Mouse (Mus musculus) MEL (cell line): ENCODE measurements around the gene Mtfmt. TPM values are rescaled to one million over a fixed set of nuclear protein-coding genes. Genes with fewer than 3 reads are reported as not detected.

ENCODE experiments used
- DNase-seq: peaks from one replicate; pipeline ENCODE4 v3.0.0; 2011; ENCODE audit warnings: low read depth, low spot score
- H3K27ac ChIP-seq: 2 replicates; pipeline ENCODE4 v1.5.1; 2012; ENCODE audit warnings: low read depth, mild to moderate bottlenecking, control low read depth, low read length, moderate library complexity; ENCODE audit not compliant: control insufficient read depth
- H3K27me3 ChIP-seq, 2 experiments: fragments of 150-350 bp in 1 of 2; sonication (generic) in 1 of 2; 2 replicates each; pipeline ENCODE4 v1.6.1; 2012; ENCODE audit warnings: low read length in 2 of 2, mild to moderate bottlenecking in 2 of 2, improper control_type of control experiment in 1 of 2, moderate library complexity in 1 of 2; ENCODE audit not compliant: insufficient read depth in 2 of 2, control insufficient read depth in 1 of 2
- H3K36me3 ChIP-seq, 2 experiments: 2 replicates each; pipeline ENCODE4 v1.6.1; 2012 to 2014; ENCODE audit warnings: low read length in 2 of 2, improper control_type of control experiment in 1 of 2, inconsistent platforms in 1 of 2, mild to moderate bottlenecking in 1 of 2; ENCODE audit not compliant: insufficient read depth in 2 of 2, control insufficient read depth in 1 of 2
- H3K4me1 ChIP-seq, 2 experiments: fragments of 150-350 bp in 1 of 2; sonication (generic) in 1 of 2; 2 replicates each; pipeline ENCODE4 v1.6.1; 2012; ENCODE audit warnings: low read length in 2 of 2, improper control_type of control experiment in 1 of 2, mild to moderate bottlenecking in 1 of 2; ENCODE audit not compliant: insufficient read depth in 2 of 2, control insufficient read depth in 1 of 2
- H3K4me3 ChIP-seq, 2 experiments: fragments of 150-350 bp in 1 of 2; sonication (generic) in 1 of 2; 2 replicates each; pipeline ENCODE4 v1.5.1; 2012; ENCODE audit warnings: low read depth in 2 of 2, low read length in 2 of 2, mild to moderate bottlenecking in 2 of 2, moderate library complexity in 2 of 2, control low read depth in 1 of 2, improper control_type of control experiment in 1 of 2; ENCODE audit not compliant: control insufficient read depth in 1 of 2, insufficient read depth in 1 of 2
- H3K79me2 ChIP-seq: 2 replicates; pipeline ENCODE4 v1.6.1; 2012; ENCODE audit warnings: mild to moderate bottlenecking, low read length, moderate library complexity; ENCODE audit not compliant: control insufficient read depth, poor library complexity, insufficient read depth
- H3K9ac ChIP-seq: 2 replicates; pipeline ENCODE4 v1.6.1; 2012; ENCODE audit warnings: low read depth, mild to moderate bottlenecking, control low read depth, low read length, moderate library complexity; ENCODE audit not compliant: control insufficient read depth, poor library complexity, severe bottlenecking
- H3K9me3 ChIP-seq: fragments of 150-350 bp; sonication (generic); replicated peaks from 2 replicates; pipeline ENCODE4 v1.6.1; 2012; ENCODE audit warnings: mild to moderate bottlenecking, low read length, improper control_type of control experiment, moderate library complexity; ENCODE audit not compliant: insufficient read depth
- CHD1 ChIP-seq: IDR thresholded peaks from 2 replicates; pipeline ENCODE4 v1.6.1; 2012; ENCODE audit warnings: low read depth, mild to moderate bottlenecking, inconsistent platforms, low read length, improper control_type of control experiment
- CTCF ChIP-seq, 3 experiments: IDR thresholded peaks in 2 of 3; conservative IDR thresholded peaks in 1 of 3; 2 replicates each; pipeline ENCODE4 v1.5.1; 2011 to 2012; ENCODE audit warnings: low read length in 3 of 3, low read depth in 2 of 3, mild to moderate bottlenecking in 2 of 3, improper control_type of control experiment in 1 of 3, inconsistent platforms in 1 of 3, mixed read lengths in 1 of 3, moderate library complexity in 1 of 3; ENCODE audit not compliant: control insufficient read depth in 1 of 3, insufficient read depth in 1 of 3, poor library complexity in 1 of 3, severe bottlenecking in 1 of 3
- ELF1 ChIP-seq: IDR thresholded peaks from 2 replicates; pipeline ENCODE4 v1.6.1; 2014; ENCODE audit warnings: low read depth, mild to moderate bottlenecking, inconsistent platforms, low read length, improper control_type of control experiment, moderate library complexity
- ETS1 ChIP-seq: IDR thresholded peaks from 2 replicates; pipeline ENCODE4 v1.6.1; 2012; ENCODE audit warnings: low read depth, mild to moderate bottlenecking, inconsistent platforms, low read length, improper control_type of control experiment, moderate library complexity
- MAFK ChIP-seq: IDR thresholded peaks from 2 replicates; pipeline ENCODE4 v1.6.1; 2011; ENCODE audit warnings: low read depth, mild to moderate bottlenecking, low read length, improper control_type of control experiment, borderline replicate concordance
- MAX ChIP-seq: IDR thresholded peaks from 2 replicates; pipeline ENCODE4 v1.6.1; 2011; ENCODE audit warnings: low read length, improper control_type of control experiment
- MEF2A ChIP-seq: IDR thresholded peaks from 2 replicates; pipeline ENCODE4 v1.6.1; 2014; ENCODE audit warnings: low read depth, mild to moderate bottlenecking, inconsistent platforms, low read length, improper control_type of control experiment; ENCODE audit not compliant: poor library complexity, insufficient replicate concordance, severe bottlenecking; ENCODE audit errors: extremely low read depth
- MXI1 ChIP-seq: IDR thresholded peaks from 2 replicates; pipeline ENCODE4 v1.6.1; 2011; ENCODE audit warnings: mild to moderate bottlenecking, low read depth, low read length, improper control_type of control experiment
- MYC ChIP-seq: IDR thresholded peaks from 2 replicates; pipeline ENCODE4 v1.6.1; 2011; ENCODE audit warnings: low read depth, mild to moderate bottlenecking, low read length, improper control_type of control experiment, moderate library complexity
- POLR2A ChIP-seq, 2 experiments: IDR thresholded peaks; 2 replicates each; pipeline ENCODE4 v1.6.1; 2011 to 2012; ENCODE audit warnings: low read length in 2 of 2, mild to moderate bottlenecking in 2 of 2, control low read depth in 1 of 2, improper control_type of control experiment in 1 of 2, low read depth in 1 of 2, moderate library complexity in 1 of 2; ENCODE audit not compliant: control insufficient read depth in 1 of 2, insufficient read depth in 1 of 2, poor library complexity in 1 of 2
- POLR2AphosphoS2 ChIP-seq: IDR thresholded peaks from 2 replicates; pipeline ENCODE4 v1.6.1; 2011; ENCODE audit warnings: low read length, improper control_type of control experiment
- RAD21 ChIP-seq: IDR thresholded peaks from 2 replicates; pipeline ENCODE4 v1.6.1; 2011; ENCODE audit warnings: mild to moderate bottlenecking, low read depth, low read length, improper control_type of control experiment
- SMC3 ChIP-seq: IDR thresholded peaks from 2 replicates; pipeline ENCODE4 v1.6.1; 2011; ENCODE audit warnings: low read depth, low read length, improper control_type of control experiment
- TBP ChIP-seq: IDR thresholded peaks from 2 replicates; pipeline ENCODE4 v1.8.0; 2011; ENCODE audit warnings: low read depth, low read length, improper control_type of control experiment
- TCF12 ChIP-seq: IDR thresholded peaks from 2 replicates; pipeline ENCODE4 v1.6.1; 2014; ENCODE audit warnings: low read depth, mild to moderate bottlenecking, inconsistent platforms, low read length, improper control_type of control experiment, moderate library complexity
- USF1 ChIP-seq: IDR thresholded peaks from 2 replicates; pipeline ENCODE4 v1.6.1; 2014; ENCODE audit warnings: low read depth, mild to moderate bottlenecking, inconsistent platforms, low read length, improper control_type of control experiment, moderate library complexity
- ZC3H11A ChIP-seq: IDR thresholded peaks from 2 replicates; pipeline ENCODE4 v1.6.1; 2012; ENCODE audit warnings: low read depth, mild to moderate bottlenecking, inconsistent platforms, low read length, improper control_type of control experiment
- ZMIZ1 ChIP-seq: IDR thresholded peaks from 2 replicates; pipeline ENCODE4 v1.6.1; 2012; ENCODE audit warnings: low read depth, mild to moderate bottlenecking, inconsistent platforms, low read length, improper control_type of control experiment, moderate library complexity
- polyA plus RNA-seq, 2 experiments: library from polyadenylated mRNA; stranded (reverse) in 1 of 2; unstranded in 1 of 2; fragments of >175 nt in 1 of 2; fragments of >200 nt in 1 of 2; gene quantifications; 2 replicates each; pipeline versions ENCODE4 v1.2.1 to v1.2.4; 2012; ENCODE audit warnings: low replicate concordance in 2 of 2, low read depth in 1 of 2; ENCODE audit not compliant: insufficient read length in 2 of 2, insufficient read depth in 1 of 2, missing spikeins in 1 of 2
- total RNA-seq: library from RNA; depleted of rRNA; stranded (reverse); fragments of 300-350 nt; gene quantifications from 2 replicates; pipeline ENCODE4 v1.2.3, GENCODE M21; 2012

The Mtfmt gene
- total and polyA plus RNA-seq, 3 experiments, result 10.6 to 14.2 TPM; not detected in 1

GRCm38 (mm10) chr9:65434140-65434539, 1.4 kb upstream of the Mtfmt start:
- Histone ChIP-seq H3K36me3 (peaks cover 0 to 9% of the 10 kb centered on the region in 2 experiments; a peak in 2 of 4 replicates), H3K9ac (0 out of 2 replicates have a peak overlapping the region, but pooled peaks have one; percentile 21), H3K9me3 (no peaks in the 10 kb centered on the region), H3K4me1 (peaks cover 0 to 10% of the 10 kb centered on the region in 2 experiments; a peak in 3 of 4 replicates), H3K79me2 (peaks cover 10% of the 10 kb centered on the region), H3K4me3 (no peak overlapping the region), H3K27me3 (no peaks in the 10 kb centered on the region), H3K27ac (no peak overlapping the region)
- peak; percentile 88 for DNase-seq
- peak; percentile 35; the same call in 1 of the 2 replicates for TF ChIP-seq MXI1
- TF ChIP-seq TBP, result no peak
- peak; percentile 77 to 92 (median 79) for TF ChIP-seq CTCF (IDR thresholded peaks at IDR 0.05 in 2 of 3, conservative IDR thresholded peaks at IDR 0.05 in 1 of 3; ENCODE audit: control insufficient read depth in 1 of 3, insufficient read depth in 1 of 3, low read depth in 2 of 3, low read length in 3 of 3, poor library complexity in 1 of 3, severe bottlenecking in 1 of 3)
- no peak for TF ChIP-seq POLR2AphosphoS2
- TF ChIP-seq TCF12, result no peak
- TF ChIP-seq ELF1, result no peak
- peak; percentile 50 for TF ChIP-seq ZC3H11A
- no peak for TF ChIP-seq CHD1
- TF ChIP-seq MEF2A, result no peak
- peak; percentile 43; the same call in 1 of the 2 replicates for TF ChIP-seq MYC
- TF ChIP-seq SMC3, result peak; percentile 59
- no peak for TF ChIP-seq MAFK
- TF ChIP-seq USF1, result no peak
- peak; percentile 70 for TF ChIP-seq RAD21

- Histone ChIP-seq H3K79me2 (peaks cover 10% of the 10 kb centered on the region), H3K4me3 (peak overlapping the region in 1 of 2 experiments; percentile 18; a peak in 1 of 4 replicates), H3K36me3 (peaks cover 0 to 9% of the 10 kb centered on the region in 2 experiments; a peak in 2 of 4 replicates), H3K27me3 (no peaks in the 10 kb centered on the region), H3K9ac (no peak overlapping the region), H3K4me1 (peaks cover 0 to 10% of the 10 kb centered on the region in 2 experiments; a peak in 3 of 4 replicates), H3K9me3 (no peaks in the 10 kb centered on the region), H3K27ac (no peak overlapping the region)
- DNase-seq, result no peak
- TF ChIP-seq ZMIZ1, result no peak
- TF ChIP-seq POLR2A (IDR thresholded peaks at IDR 0.05; ENCODE audit: control insufficient read depth in 1 of 2, insufficient read depth in 1 of 2, low read depth in 1 of 2, low read length in 2 of 2, poor library complexity in 1 of 2), result no peak
- TF ChIP-seq ETS1, result no peak
- no peak for TF ChIP-seq TBP
- no peak for TF ChIP-seq TCF12
- no peak for TF ChIP-seq MAFK
- TF ChIP-seq MAX, result no peak
- TF ChIP-seq MEF2A, result no peak
- no peak for TF ChIP-seq ELF1
Measured at GRCm38 (mm10) chr9:65435211-65435610, 371 bp upstream of the Mtfmt start.
